ENCODE assay signal across 8 mouse cellular contexts in genomic region chr7:34234610-34235561, GRCm38 (mm10). TPM values are rescaled to one million over a fixed set of nuclear protein-coding genes. Genes with fewer than 3 reads are reported as not detected.
A peak's percentile ranks its signal among the peaks of the same experiment; 100 is the strongest.
DNase-seq lines count a peak whose midpoint lies in the region; ATAC-seq and TF ChIP-seq lines count a peak whose summit lies in the region.

No protein-coding gene starts in this region.

- peaks cover 26% of the 10 kb centered on the region for H3K4me1 ChIP-seq in heart, embryonic 13.5 days
- H3K4me1 ChIP-seq in ES-E14 (ENCODE audit: control insufficient read depth in 2 of 2, insufficient read depth in 2 of 2, low read length in 2 of 2, poor library complexity in 1 of 2), result 0 out of 4 replicates have a peak, but pooled peaks cover 0 to 2% of the 10 kb centered on the region in 2 experiments
- peaks cover 5% of the 10 kb centered on the region for H3K4me1 ChIP-seq in forebrain, embryonic 11.5 days (replicated peaks; ENCODE audit: control insufficient read depth, insufficient read depth, low read length)
- H3K4me1 ChIP-seq in liver, embryonic 13.5 days (replicated peaks), result peaks cover 49% of the 10 kb centered on the region

- in situ Hi-C loops in ES-E14 (cut with MboI; ENCODE audit: low sequenced_read_pairs in 2 of 2, unreplicated experiment in 2 of 2), result no loop called here

- peaks cover 40% of the 10 kb centered on the region for H3K36me3 ChIP-seq in heart, embryonic 13.5 days
- peaks cover 16% of the 10 kb centered on the region for H3K36me3 ChIP-seq in ES-E14 (ENCODE audit: control insufficient read depth, insufficient read depth, low read length, poor library complexity, severe bottlenecking)
- no peaks in the 10 kb centered on the region; the same call in 1 of the 2 replicates for H3K36me3 ChIP-seq in forebrain, embryonic 11.5 days (ENCODE audit: control insufficient read depth, insufficient read depth, low read length)
- peaks cover 35% of the 10 kb centered on the region for H3K36me3 ChIP-seq in liver, embryonic 13.5 days

- H3K9me3 ChIP-seq in heart, embryonic 13.5 days, result no peaks in the 10 kb centered on the region
- H3K9me3 ChIP-seq in ES-E14 (ENCODE audit: control insufficient read depth, insufficient read depth, low read depth, low read length), result no peaks in the 10 kb centered on the region
- H3K9me3 ChIP-seq in forebrain, embryonic 11.5 days (ENCODE audit: control insufficient read depth, low read length), result no peaks in the 10 kb centered on the region
- no peaks in the 10 kb centered on the region for H3K9me3 ChIP-seq in liver, embryonic 13.5 days (replicated peaks)

- no peak for ATAC-seq in heart, embryonic 13.5 days (ENCODE audit: extremely low read depth, insufficient number of reproducible peaks, low FRiP score, low TSS enrichment)
- ATAC-seq in forebrain, embryonic 11.5 days (replicated peaks; ENCODE audit: low FRiP score), result no peak
- ATAC-seq in liver, embryonic 13.5 days (ENCODE audit: low read depth), result no peak

- peak overlapping the region; percentile 97 for H3K27ac ChIP-seq in heart, embryonic 13.5 days (replicated peaks)
- peak overlapping the region; percentile 68; the same call in 1 of the 2 replicates for H3K27ac ChIP-seq in ES-E14 (ENCODE audit: insufficient read depth, low read depth, low read length, poor library complexity, severe bottlenecking)
- peak overlapping the region; percentile 77 for H3K27ac ChIP-seq in forebrain, embryonic 11.5 days (ENCODE audit: low read depth, low read length)
- H3K27ac ChIP-seq in liver, embryonic 13.5 days, result peak overlapping the region; percentile 85

- DNase-seq in heart, adult 8-10 months (ENCODE audit: low spot score), result no peak
- no peak for DNase-seq in ES-E14 (ENCODE audit: low read depth, low spot score)
- peak; percentile 58 for DNase-seq in forebrain, embryonic 11.5 days (ENCODE audit: low spot score)
- no peak for DNase-seq in liver, embryonic 13.5 days
- DNase-seq in urinary bladder, postnatal 4 days (ENCODE audit: low spot score in 2 of 2), result no peak
- no peak for DNase-seq in urinary bladder, postnatal 14 days (ENCODE audit: low spot score)
- no peak for DNase-seq in thymus, postnatal 25 days

- no peaks in the 10 kb centered on the region for H3K27me3 ChIP-seq in heart, embryonic 13.5 days (replicated peaks)
- H3K27me3 ChIP-seq in forebrain, embryonic 11.5 days (ENCODE audit: control insufficient read depth, insufficient read depth, low read length), result no peaks in the 10 kb centered on the region
- no peaks in the 10 kb centered on the region for H3K27me3 ChIP-seq in liver, embryonic 13.5 days

- peak overlapping the region; percentile 61 for H3K4me3 ChIP-seq in heart, embryonic 13.5 days
- peak overlapping the region; percentile 67 to 68 for H3K4me3 ChIP-seq in ES-E14 (ENCODE audit: insufficient read depth in 1 of 2, low read depth in 1 of 2, low read length in 2 of 2, poor library complexity in 1 of 2, severe bottlenecking in 1 of 2)
- H3K4me3 ChIP-seq in forebrain, embryonic 11.5 days (ENCODE audit: low read depth, low read length), result peak overlapping the region; percentile 43
- H3K4me3 ChIP-seq in liver, embryonic 13.5 days (replicated peaks), result peak overlapping the region; percentile 67

- H3K4me2 ChIP-seq in heart, embryonic 13.5 days, result peak overlapping the region; percentile 79
- H3K4me2 ChIP-seq in forebrain, embryonic 11.5 days (ENCODE audit: low read depth, low read length, severe bottlenecking), result peak overlapping the region; percentile 70
- H3K4me2 ChIP-seq in liver, embryonic 13.5 days, result peak overlapping the region; percentile 92

- WGBS in heart, embryonic 13.5 days, result 1% methylated on average over 17 of the region's 17 CpGs
- 5% methylated on average over 17 of the region's 17 CpGs for WGBS in forebrain, embryonic 11.5 days
- WGBS in liver, embryonic 13.5 days (ENCODE audit: insufficient replicate concordance), result under 1% methylated on average over 17 of the region's 17 CpGs

- peak overlapping the region; percentile 82 for H3K9ac ChIP-seq in heart, embryonic 13.5 days
- peak overlapping the region; percentile 68; the same call in 1 of the 2 replicates for H3K9ac ChIP-seq in ES-E14 (ENCODE audit: insufficient read depth, low read depth, low read length, poor library complexity, severe bottlenecking)
- peak overlapping the region; percentile 48 for H3K9ac ChIP-seq in forebrain, embryonic 11.5 days (ENCODE audit: low read length)
- peak overlapping the region; percentile 80 for H3K9ac ChIP-seq in liver, embryonic 13.5 days

TF ChIP-seq in ES-E14, 5 proteins besides CTCF, POLR2A, EP300 and RAD21:
- TF ChIP-seq ZC3H11A (IDR thresholded peaks at IDR 0.05; ENCODE audit: borderline replicate concordance, low read depth, low read length) (no peak), HCFC1 (IDR thresholded peaks at IDR 0.05; ENCODE audit: borderline replicate concordance, insufficient read depth, low read length) (no peak), ZNF384 (IDR thresholded peaks at IDR 0.05; ENCODE audit: low read depth, low read length) (no peak), CHD2 (IDR thresholded peaks at IDR 0.05; ENCODE audit: low read depth, low read length) (no peak), MAFK (IDR thresholded peaks at IDR 0.05; ENCODE audit: insufficient read depth, low read depth, low read length) (no peak)

RNA-seq across cellular contexts. Expression of gene Gpi1, which starts 4.8 kb away (rescaled TPM):
- polyA plus RNA-seq in heart, embryonic 13.5 days (2015; fragmentation: Nextera tagmentation; extraction: Ambion mirVana), result 702 and 751 TPM in 2 replicates
- total RNA-seq in heart, adult 8-10 months (2022), result 100 to 1,000 TPM; 550 to 601 (median 588) TPM
- total RNA-seq in ES-E14 (2012; rRNA removed), result 227 and 285 TPM in 2 replicates
- polyA plus RNA-seq in forebrain, embryonic 11.5 days (2014; fragmentation: Nextera tagmentation; extraction: Ambion mirVana), result 376 and 377 TPM in 2 replicates
- polyA plus RNA-seq in liver, embryonic 13.5 days (2015; fragmentation: Nextera tagmentation; extraction: Ambion mirVana), result 137 and 150 TPM in 2 replicates

RNA-seq across cellular contexts. Expression of gene Gm6096, which starts 16.0 kb away (rescaled TPM):
- 0.37 TPM in 1 of 2 replicates, not detected in the other for polyA plus RNA-seq in heart, embryonic 13.5 days (2015; fragmentation: Nextera tagmentation; extraction: Ambion mirVana)
- total RNA-seq in heart, adult 8-10 months (2022), result not detected
- total RNA-seq in ES-E14 (2012; rRNA removed), result not detected in 2 replicates
- polyA plus RNA-seq in forebrain, embryonic 11.5 days (2014; fragmentation: Nextera tagmentation; extraction: Ambion mirVana), result 0.60 TPM in 1 of 2 replicates, not detected in the other
- not detected in 2 replicates for polyA plus RNA-seq in liver, embryonic 13.5 days (2015; fragmentation: Nextera tagmentation; extraction: Ambion mirVana)

RNA-seq across cellular contexts. Expression of gene Pdcd2l, which starts 38.4 kb away (rescaled TPM):
- polyA plus RNA-seq in heart, embryonic 13.5 days (2015; fragmentation: Nextera tagmentation; extraction: Ambion mirVana), result 53.3 and 53.8 TPM in 2 replicates
- 10 to 100 TPM; 19.2 to 21.2 (median 20.1) TPM for total RNA-seq in heart, adult 8-10 months (2022)
- 57.7 and 69.2 TPM in 2 replicates for total RNA-seq in ES-E14 (2012; rRNA removed)
- polyA plus RNA-seq in forebrain, embryonic 11.5 days (2014; fragmentation: Nextera tagmentation; extraction: Ambion mirVana), result 62.3 and 66.5 TPM in 2 replicates
- 31.8 and 32.1 TPM in 2 replicates for polyA plus RNA-seq in liver, embryonic 13.5 days (2015; fragmentation: Nextera tagmentation; extraction: Ambion mirVana)
